Mouse (Mus musculus): ENCODE results near the gene Nudt14. TPM values are rescaled to one million over a fixed set of nuclear protein-coding genes. Genes with fewer than 3 reads are reported as not detected.

Nudt14 gene
- total RNA-seq, 1 experiment from 2014 or later, result 4.2 TPM

Other genes with a start within 250 kb of the Nudt14 start
- gene Cep170b, start 221.7 kb downstream of the Nudt14 start, total RNA-seq (2017), result 4.8 and 5.7 TPM in 2 replicates
- 98.0 and 114 TPM in 2 replicates for gene Pld4, start 181.5 kb downstream of the Nudt14 start, total RNA-seq (2017)
- not detected in 2 replicates for gene Ahnak2, start 139.5 kb downstream of the Nudt14 start, total RNA-seq (2017)
- gene Clba1, start 133.2 kb downstream of the Nudt14 start, total RNA-seq (2017), result 0.37 and 0.70 TPM in 2 replicates
- gene Cdca4, start 112.7 kb downstream of the Nudt14 start, total RNA-seq (2017), result 30.7 and 32.0 TPM in 2 replicates
- 40.9 and 41.1 TPM in 2 replicates for gene Gpr132, start 73.9 kb downstream of the Nudt14 start, total RNA-seq (2017)
- gene Jag2, start 12.3 kb downstream of the Nudt14 start, total RNA-seq (2017), result 0.70 and 0.86 TPM in 2 replicates
- gene Btbd6, start 34.4 kb upstream of the Nudt14 start, total RNA-seq (2017), result 6.1 and 7.2 TPM in 2 replicates
- gene Brf1, start 58.6 kb upstream of the Nudt14 start, total RNA-seq (2017), result 104 and 124 TPM in 2 replicates
- 17.2 and 23.0 TPM in 2 replicates for gene Pacs2, start 72.4 kb upstream of the Nudt14 start, total RNA-seq (2017)
- gene Tex22, start 132.4 kb upstream of the Nudt14 start, total RNA-seq (2017), result 0.81 and 2.5 TPM in 2 replicates
- gene Mta1, start 156.2 kb upstream of the Nudt14 start, total RNA-seq (2017), result 12.8 and 17.7 TPM in 2 replicates
- 0.70 and 1.2 TPM in 2 replicates for gene Crip2, start 198.1 kb upstream of the Nudt14 start, total RNA-seq (2017)
- 361 and 448 TPM in 2 replicates for gene Crip1, start 204.2 kb upstream of the Nudt14 start, total RNA-seq (2017)
- 3.8 and 7.9 TPM in 2 replicates for gene Tedc1, start 214.3 kb upstream of the Nudt14 start, total RNA-seq (2017)
- not detected in 2 replicates for gene Tmem121, start 243.8 kb upstream of the Nudt14 start, total RNA-seq (2017)

Measured in neutrophil, adult 5-6 weeks (primary cell).